Mouse (Mus musculus): Measurements from ENCODE around the gene Car5a. TPM values are rescaled to one million over a fixed set of nuclear protein-coding genes. Genes with fewer than 3 reads are reported as not detected.

Car5a gene
- not detected for polyA plus RNA-seq (2017; shearing (Covaris generic))

DNA sequence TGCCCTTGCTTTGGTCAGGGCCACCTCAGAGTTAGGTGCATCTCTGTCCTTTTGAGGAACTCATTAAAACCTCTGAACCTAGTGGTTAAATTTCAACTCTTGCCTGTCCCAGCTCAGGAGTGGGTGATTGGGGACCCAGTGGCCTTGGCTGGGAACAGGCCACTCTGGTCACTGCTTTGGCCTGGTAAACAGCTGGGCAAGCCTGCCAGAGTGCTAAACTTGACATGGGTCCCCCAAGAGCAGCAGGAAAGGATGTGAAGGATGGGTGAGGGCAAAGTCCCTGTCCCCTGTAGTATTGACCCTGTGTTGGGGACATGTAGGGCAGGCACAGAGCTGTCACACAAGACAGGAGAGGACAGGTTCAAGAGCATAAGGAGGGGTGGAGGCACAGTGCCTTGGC is at the start of gene Car5a:
Car5a (minus strand) TSS at position 74 of the 400 bp plus-strand sequence.

GRCm38 (mm10) chr8:121949222-121949800 is 4.6 kb upstream of the Car5a start, which contains the start of gene Banp:
Banp (plus strand) TSS chr8:121949750.

GRCm38 (mm10) chr8:121907587-121908248 is 37.0 kb downstream of the Car5a start, which contains the start of gene Slc7a5:
Slc7a5 (minus strand) TSS chr8:121907694.

Other genes with a start within 250 kb of the Car5a start
- not detected for gene Jph3, start 215.3 kb downstream of the Car5a start, polyA plus RNA-seq (2017; shearing (Covaris generic))
- 44.9 TPM for gene Klhdc4, start 115.3 kb downstream of the Car5a start, polyA plus RNA-seq (2017; shearing (Covaris generic))
- gene Slc7a5, start 37.2 kb downstream of the Car5a start, polyA plus RNA-seq (2017; shearing (Covaris generic)): 55.6 TPM
- 33.4 TPM for gene Banp, start 4.8 kb upstream of the Car5a start, polyA plus RNA-seq (2017; shearing (Covaris generic))